Mouse (Mus musculus): Measurements from ENCODE around the gene Stt3b.

GRCm38 (mm10) chr9:115356731-115357458 is 46.7 kb upstream of the Stt3b start:
- no peak for TF ChIP-seq CTCF (IDR thresholded peaks at IDR 0.05; ENCODE audit: low read depth)
- TF ChIP-seq EP300 (IDR thresholded peaks at IDR 0.05; ENCODE audit: low read depth): no peak
